Mouse (Mus musculus): Measurements from ENCODE around the gene Fkbp10. TPM values are rescaled to one million over a fixed set of nuclear protein-coding genes. Genes with fewer than 3 reads are reported as not detected.

Fkbp10 gene
- polyA plus RNA-seq (2017; shearing (Covaris generic)) = not detected

GRCm38 (mm10) chr11:100414914-100415822 lies at the start of gene Fkbp10:
Gene Fkbp10, plus strand, starts transcription at chr11:100415697.

GRCm38 (mm10) chr11:100397600-100398389 lies 17.7 kb upstream of the Fkbp10 start, which contains the start of gene Jup:
Gene Jup, minus strand, starts transcription at chr11:100397763.

GRCm38 (mm10) chr11:100414021-100414913 lies 1.2 kb upstream of the Fkbp10 start, which contains the start of gene P3h4:
Gene P3h4, minus strand, starts transcription at chr11:100414836.

GRCm38 (mm10) chr11:100441797-100442196 lies 26.3 kb downstream of the Fkbp10 start, which contains the start of the genes Nt5c3b and Klhl10:
Gene Nt5c3b, minus strand, starts transcription at chr11:100441808.
Gene Klhl10, plus strand, starts transcription at chr11:100441917.

GRCm38 (mm10) chr11:100472197-100472934 lies 56.9 kb downstream of the Fkbp10 start, which contains the start of gene Klhl11:
Gene Klhl11, minus strand, starts transcription at chr11:100472741.

Other genes starting within 250 kb of the Fkbp10 start
- gene Krt9, start 222.5 kb upstream of the Fkbp10 start, polyA plus RNA-seq (2017; shearing (Covaris generic)) = not detected
- not detected for gene Krt14, start 208.1 kb upstream of the Fkbp10 start, polyA plus RNA-seq (2017; shearing (Covaris generic))
- not detected for gene Krt16, start 166.8 kb upstream of the Fkbp10 start, polyA plus RNA-seq (2017; shearing (Covaris generic))
- 1.9 TPM for gene Krt17, start 154.7 kb upstream of the Fkbp10 start, polyA plus RNA-seq (2017; shearing (Covaris generic))
- not detected for gene Krt42, start 145.8 kb upstream of the Fkbp10 start, polyA plus RNA-seq (2017; shearing (Covaris generic))
- gene Eif1, start 95.8 kb upstream of the Fkbp10 start, polyA plus RNA-seq (2017; shearing (Covaris generic)) = 2,818 TPM
- not detected for gene Gast, start 81.3 kb upstream of the Fkbp10 start, polyA plus RNA-seq (2017; shearing (Covaris generic))
- gene Hap1, start 59.6 kb upstream of the Fkbp10 start, polyA plus RNA-seq (2017; shearing (Covaris generic)) = 2.6 TPM
- 2.9 TPM for gene Jup, start 17.9 kb upstream of the Fkbp10 start, polyA plus RNA-seq (2017; shearing (Covaris generic))
- gene P3h4, start 861 bp upstream of the Fkbp10 start, polyA plus RNA-seq (2017; shearing (Covaris generic)) = not detected
- gene Nt5c3b, start 26.1 kb downstream of the Fkbp10 start, polyA plus RNA-seq (2017; shearing (Covaris generic)) = 151 TPM
- gene Klhl10, start 26.2 kb downstream of the Fkbp10 start, polyA plus RNA-seq (2017; shearing (Covaris generic)) = 0.62 TPM
- 4.2 TPM for gene Klhl11, start 57.0 kb downstream of the Fkbp10 start, polyA plus RNA-seq (2017; shearing (Covaris generic))
- 212 TPM for gene Acly, start 112.3 kb downstream of the Fkbp10 start, polyA plus RNA-seq (2017; shearing (Covaris generic))
- 0.09 TPM for gene Ttc25, start 129.9 kb downstream of the Fkbp10 start, polyA plus RNA-seq (2017; shearing (Covaris generic))
- 407 TPM for gene Cnp, start 159.2 kb downstream of the Fkbp10 start, polyA plus RNA-seq (2017; shearing (Covaris generic))
- 29.4 TPM for gene Nkiras2, start 203.5 kb downstream of the Fkbp10 start, polyA plus RNA-seq (2017; shearing (Covaris generic))
- gene Dnajc7, start 204.5 kb downstream of the Fkbp10 start, polyA plus RNA-seq (2017; shearing (Covaris generic)) = 683 TPM

All from activated CD4-positive, CD25-positive, alpha-beta regulatory T cell, adult 9 weeks (primary cell).